Mouse (Mus musculus) cerebellum, postnatal 4 days (tissue): ENCODE results near the gene Rftn1.

Experiments
- DNase-seq, 2 experiments: peaks; one replicate each; pipeline ENCODE4 v3.0.0; 2022; ENCODE audit warnings: low spot score in 2 of 2, mixed read lengths in 1 of 2

The Rftn1 gene

DNA sequence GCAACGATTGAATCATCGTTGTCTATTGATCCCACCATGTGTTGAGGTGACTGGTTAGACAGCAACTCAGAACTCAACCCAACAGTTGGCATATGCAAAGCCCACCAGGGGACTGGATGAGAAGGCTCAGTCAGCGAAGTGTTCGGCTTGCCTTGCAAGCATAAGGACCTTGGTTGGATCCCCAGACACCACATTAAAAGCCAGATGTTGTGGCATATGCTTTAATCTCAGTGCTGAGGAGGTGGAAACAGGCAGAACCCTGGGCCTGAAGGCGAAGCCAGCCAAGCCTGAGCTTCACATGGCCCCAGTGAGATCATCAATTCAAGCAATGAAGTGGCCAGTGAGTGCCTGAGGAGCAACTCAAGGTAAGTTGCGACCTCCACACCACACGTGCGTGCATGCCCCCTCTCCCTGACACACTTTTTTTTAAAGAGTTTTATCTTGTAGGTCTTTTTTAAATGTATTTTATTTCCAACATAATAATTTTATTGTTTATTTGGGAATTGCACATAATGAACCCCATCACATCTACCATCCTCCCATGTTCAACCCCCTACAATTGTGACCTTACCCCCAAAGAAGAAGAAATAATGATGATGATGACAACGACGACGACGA, 11.5 kb upstream of the Rftn1 start:
- DNase-seq = no peak

DNA sequence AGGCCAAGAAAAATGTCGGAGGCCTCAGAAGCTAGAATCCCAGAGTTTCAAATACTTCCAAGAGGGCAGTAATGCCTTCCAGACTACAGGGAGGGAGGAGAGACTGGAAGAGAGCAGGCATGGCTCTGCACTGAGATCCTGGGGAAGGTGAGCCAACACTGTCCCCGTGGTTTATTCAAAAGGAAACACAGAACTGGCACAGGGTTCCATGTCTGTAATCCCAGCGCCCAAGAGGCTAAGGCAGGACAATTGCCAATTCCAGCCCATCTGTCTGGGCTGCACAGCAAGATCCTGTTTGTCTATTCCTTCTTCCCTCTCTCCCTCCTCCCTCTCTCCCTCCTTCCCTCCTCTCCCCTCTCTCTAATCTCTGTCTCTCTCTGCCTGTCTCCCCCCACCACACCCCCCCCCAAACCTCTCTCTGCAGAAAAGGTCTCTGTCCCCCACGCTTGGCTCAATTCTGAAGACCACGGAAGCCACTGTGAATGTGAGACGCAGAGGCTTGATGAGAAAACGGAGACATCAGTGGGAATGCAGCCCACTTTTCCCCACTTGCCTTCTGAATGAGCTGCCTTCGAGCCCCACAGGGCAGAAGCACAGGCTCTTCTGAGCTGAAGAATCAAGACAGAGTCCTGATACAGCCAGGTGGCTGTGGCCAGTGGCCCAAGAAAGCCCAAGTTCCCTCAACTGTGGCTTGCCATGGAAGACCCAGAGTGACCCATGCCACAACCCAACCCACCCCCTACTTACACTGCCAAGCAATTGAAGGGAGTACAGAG, 8.8 kb upstream of the Rftn1 start:
- DNase-seq = peak in 1 of 2 experiments; percentile 59

DNA sequence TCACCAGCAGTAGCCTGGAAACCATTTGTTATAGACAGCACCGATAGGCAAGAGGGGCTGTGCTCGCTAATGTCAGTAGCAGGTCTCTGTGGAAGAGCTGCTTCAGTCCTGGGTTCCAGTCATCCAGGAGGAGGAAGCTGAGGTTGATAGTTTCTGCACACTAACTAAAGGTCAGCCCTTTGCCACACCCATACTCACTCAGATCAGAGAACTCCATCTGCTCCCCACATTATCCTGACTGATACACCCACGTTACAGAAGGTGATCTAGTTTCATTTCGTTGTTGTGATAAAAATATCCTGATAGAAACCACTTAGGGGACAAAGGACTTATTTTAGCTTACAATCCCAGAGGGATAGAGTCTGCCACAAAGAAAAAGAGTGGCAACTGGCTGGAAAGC, 7.1 kb upstream of the Rftn1 start:
- no peak for DNase-seq

DNA sequence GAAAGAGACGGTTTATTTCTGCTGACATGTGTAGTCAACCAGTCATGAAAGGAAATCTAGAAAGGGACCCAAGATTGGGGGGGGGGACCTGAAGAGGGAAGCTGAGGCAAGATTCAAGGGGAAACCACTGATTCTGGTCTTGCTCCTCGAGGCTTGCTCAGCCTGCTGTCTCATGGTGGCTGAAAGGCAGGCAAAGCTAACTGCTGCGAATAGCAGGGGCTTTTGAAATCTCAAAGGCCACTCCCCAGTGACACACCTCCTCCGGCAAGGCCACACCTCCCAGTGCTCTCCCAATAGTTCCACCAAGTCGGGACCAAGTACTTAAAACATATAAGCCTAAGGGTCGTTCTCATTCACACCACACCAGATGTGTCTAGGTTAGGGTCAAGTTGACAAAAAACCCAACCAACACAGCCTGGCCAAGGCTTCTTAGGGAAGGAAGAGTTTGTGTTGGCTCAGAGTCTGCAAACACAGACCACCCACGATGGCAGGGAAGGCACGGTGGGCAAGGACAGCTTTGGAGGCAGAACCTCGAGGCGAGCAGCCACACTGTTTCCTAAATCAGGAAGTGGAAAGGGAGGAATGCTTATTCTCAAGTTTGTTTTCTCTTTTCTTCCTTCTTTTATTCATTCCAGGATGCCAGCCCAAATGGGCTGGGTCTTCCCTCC, 5.7 kb upstream of the Rftn1 start:
- DNase-seq = no peak

DNA sequence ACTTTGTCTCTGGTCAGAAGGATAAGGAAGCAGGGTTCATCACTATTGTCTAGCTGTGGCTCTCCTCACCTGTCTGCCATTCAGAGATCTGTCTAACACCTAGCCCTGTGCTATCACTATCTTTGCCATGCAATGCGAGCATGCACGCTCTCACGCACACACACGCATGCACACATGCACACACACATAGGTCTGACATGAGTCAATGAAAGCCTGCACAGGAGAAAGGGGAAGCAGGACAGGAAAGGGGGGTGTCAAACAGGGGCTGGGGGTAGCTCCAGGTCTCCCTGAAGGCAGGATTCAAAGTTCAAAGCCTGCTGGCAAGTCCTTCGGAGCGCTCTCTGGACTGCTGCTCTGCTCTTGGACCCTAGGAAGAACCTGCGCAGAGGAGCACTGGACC, 4.9 kb upstream of the Rftn1 start:
- DNase-seq = no peak

DNA sequence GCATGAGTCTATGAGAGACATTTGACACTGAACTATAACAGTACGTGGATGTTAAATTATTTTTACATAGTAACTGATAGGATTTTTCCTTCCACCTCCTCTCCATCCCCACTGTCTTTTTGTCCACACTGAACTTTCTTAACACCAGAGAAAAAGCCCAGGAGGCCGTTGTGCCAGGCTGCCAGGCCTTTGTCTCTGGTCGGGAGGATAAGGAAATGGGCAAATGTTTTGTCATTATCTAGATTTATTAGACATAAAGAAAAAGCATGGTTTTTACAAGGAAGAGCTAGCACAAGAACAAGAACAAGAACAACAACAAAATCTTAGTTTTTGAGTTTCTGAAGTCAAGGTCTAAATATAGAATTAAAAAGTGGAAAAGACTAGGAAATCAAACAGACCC, 4.1 kb upstream of the Rftn1 start:
- DNase-seq = no peak

DNA sequence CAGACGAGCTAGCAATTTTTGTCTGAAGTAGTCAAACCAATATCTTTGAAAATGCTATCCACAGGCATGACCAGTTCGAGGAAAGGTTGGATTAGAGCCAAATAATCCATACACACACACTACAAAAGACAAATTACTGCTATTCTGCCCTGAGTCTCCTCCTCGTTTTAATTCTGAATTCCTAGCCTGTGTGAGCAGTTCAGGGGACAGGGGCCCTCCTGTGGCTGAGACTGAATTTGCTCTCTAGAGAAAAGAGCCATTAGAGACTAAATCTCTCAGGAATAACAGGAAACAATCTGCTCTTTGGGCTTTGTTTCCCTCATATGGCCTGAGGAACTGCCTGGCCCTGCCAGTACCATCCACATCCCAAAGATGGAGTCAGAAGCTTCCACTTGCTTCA, 3.2 kb upstream of the Rftn1 start:
- DNase-seq = no peak

DNA sequence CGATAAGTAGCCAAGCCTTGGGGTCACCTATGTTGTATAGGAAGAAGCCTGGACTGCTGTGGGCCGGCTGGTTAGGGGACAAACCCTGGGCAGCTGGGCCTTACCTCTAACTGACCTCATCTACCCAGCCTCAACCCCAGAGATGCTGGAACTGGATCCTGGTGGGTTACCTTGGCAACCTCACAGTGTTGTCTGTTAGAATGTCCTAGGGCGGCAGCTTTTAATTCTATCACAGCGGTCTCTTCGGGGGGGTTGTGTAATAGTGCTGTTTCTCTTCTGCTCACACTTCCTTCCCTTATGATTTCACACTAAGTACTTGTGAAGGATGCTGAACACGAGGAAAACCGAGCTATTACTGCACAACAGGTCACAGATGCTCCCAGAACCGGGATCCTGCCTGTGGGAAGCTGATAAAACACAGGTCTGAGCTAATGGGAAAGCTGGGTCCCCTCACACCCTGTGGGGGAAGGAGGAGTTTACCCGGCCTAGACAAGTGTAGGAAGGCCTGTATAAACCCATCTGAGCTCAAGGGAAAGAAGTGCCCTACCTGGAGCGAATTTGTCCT, 2.0 kb upstream of the Rftn1 start:
- DNase-seq = no peak

DNA sequence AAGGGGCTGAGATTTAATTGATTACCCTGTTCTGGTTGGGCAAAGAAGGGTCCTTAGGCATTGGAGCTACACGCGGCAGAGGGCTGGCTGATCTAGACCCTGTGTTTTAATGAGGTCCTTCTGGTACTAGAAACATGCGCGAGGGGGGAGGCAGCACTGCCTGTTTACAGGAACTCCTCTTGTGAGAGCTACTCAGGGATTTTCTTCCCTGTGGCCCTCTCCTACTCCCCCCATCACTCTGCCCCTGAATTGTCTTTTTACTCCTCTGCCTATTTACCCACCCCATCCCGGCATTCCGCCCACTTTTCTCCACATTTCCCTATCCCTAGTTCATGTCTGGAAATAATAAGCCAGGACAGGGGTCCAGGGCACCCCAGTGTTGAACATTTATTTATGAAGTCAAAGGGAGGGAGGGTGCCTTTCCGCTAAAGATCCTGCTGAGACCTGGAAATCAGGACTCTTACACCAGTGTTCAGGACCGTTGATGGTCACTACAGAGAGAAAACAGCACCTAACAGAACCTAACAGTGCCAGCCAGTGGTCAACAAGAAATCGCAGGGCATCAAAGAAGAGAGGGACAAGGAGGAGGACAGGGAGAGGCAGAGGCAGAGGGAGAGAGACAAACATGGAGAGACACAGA, 964 bp upstream of the Rftn1 start:
- no peak for DNase-seq

DNA sequence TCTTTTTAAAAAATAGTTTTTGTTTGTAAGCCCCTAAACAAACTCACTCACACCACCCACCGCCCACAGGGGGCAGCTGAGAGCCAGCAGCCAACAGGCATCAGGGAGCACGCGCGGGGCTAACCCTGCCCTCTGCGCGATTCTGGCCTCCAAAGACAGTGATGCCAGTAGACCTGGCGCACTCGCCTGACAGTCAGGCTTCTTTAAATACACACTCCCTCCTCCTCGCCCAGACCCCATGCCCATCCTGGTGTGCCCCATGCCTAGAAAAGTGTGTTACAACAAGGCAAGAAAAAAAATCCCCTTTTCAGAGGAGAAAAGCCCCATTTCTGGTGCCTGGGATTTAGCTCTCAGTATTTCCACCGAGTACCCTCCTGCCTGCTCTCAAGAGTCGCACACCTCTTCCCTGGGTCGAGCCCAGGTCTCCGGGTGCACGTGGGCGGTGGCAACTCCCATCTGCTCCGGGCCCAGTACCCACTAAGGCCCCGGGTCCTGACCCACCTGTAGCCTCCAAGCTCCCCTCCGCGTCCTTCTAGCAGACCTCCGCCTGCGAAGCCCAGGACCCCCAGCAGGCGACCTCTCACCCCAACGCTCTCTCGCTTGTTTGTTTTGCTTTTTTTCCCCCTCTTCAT, 977 bp downstream of the Rftn1 start:
- peak in 1 of 2 experiments; percentile 70 for DNase-seq

DNA sequence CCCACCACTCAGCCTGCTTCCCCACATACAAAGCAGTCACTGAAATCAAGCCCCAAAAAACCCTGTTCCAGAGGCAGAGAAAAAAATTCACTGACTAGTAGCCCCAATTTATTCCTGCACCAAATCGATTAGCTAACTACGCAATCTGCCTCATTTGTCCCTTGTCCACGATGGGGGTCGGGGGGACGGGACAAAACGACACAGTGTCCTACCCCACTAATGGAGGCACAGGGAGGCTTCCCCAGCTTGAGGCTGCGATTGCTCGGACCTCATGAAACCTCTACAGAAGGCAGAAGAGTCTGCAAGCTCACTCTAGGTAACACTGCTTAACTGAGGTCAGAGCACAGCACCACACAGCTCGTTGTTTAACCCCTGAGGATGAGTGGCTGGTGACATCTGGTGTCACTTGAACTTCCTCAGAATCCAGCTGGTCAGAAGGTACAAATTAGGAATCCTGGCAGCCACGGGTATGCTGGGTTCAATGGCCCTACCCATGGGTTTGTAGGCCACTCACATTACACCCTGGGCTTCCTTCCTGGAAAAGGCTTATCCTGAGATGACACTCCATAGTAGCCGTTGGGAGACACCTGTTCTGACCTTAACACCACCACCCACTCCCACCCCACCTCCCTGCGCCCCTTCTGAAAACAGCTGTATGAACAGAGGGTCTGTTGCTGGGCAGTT, 1.7 kb downstream of the Rftn1 start:
- no peak for DNase-seq

DNA sequence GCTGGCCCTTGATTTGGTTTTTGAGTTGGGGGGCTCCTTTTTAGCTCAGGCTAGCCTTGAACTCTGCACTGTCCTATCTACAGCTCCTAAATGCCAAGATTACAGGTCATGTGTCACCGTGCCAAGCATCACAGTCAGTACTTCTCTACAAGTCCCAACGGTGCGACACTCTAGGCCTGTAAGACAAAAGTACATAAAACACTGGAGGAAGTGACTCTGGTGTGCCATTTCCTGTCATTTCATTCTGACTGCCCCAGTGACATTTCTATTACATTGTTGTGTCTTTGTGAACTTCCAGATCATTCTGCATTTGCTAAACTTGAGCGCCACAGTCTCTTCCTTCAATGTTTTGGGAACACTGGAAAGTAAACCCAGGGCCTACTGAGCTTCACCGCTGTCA, 4.9 kb downstream of the Rftn1 start:
- no peak for DNase-seq

DNA sequence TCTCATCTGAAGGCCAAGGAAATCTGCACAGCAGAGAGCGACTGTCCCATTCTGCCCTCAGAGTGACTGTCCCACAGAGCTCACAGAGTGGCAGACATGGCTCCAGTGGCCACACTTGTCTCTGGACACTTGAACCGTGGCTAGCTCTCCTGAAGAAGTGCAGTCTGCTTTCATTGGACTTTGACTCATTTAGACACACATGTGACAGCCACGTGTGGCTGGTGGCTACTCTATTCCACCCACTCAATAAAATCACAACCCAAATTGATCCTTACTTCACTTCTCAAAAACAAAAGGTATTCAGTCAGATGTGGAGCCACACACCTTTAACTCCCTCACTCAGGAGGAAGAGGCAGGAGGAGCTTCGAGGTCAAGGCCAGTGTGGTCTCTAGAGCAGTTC, 5.4 kb downstream of the Rftn1 start:
- DNase-seq = no peak

DNA sequence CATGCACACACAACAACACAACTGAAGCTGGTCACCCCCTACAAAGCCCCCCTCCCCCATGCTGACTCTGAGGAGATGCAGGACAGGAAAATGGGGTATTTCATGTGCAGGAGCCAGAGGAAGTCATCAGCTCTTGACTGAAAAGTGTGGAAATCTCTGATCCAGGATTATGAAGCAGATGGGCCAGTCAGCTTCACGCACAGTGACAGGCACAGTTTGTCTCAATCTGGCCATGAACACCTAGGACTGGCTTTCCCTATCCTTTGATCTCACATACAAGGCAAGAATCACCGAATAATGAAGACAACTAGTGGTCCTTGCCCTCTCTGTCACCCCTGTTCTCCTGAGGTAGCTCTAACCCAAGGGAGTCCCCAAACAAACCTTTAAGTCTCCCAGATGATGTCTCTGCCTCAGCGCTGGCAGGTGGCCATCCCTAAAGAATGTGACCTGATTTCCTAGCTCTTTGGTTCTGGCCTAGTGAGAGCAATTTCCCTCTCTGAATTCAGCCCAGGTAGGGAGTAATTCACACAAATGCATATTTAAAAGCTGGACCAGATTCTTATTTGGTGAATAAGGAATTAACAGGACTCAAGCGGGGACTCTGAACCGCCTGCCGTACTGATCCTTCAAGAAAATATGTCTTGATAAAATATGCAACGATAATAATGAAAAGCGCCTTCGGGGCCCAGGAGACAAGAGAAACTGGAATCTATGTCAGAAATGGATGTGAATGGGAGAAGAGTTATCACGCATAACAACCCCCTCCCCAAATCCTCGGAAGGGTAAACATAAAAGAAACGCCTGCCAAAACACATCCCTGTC, 6.0 kb downstream of the Rftn1 start:
- no peak for DNase-seq

DNA sequence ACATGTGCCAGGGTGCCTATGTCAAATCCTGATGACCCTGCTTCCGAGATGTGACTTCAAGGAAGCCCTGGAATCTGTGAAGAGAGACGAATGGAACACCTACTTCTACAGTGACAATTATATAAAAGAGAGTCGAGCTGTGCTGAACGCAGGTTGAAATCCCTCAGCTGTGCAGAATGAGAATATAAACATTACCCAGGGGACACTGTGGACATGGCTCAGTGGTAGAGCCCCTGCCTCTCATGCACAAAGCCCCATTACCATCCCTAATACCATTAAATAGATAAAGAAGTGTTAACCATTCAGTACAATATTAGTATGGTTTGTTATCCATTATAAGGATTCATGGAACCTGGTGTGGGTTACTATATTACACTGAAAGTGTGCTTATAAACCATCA, 7.2 kb downstream of the Rftn1 start:
- no peak for DNase-seq

DNA sequence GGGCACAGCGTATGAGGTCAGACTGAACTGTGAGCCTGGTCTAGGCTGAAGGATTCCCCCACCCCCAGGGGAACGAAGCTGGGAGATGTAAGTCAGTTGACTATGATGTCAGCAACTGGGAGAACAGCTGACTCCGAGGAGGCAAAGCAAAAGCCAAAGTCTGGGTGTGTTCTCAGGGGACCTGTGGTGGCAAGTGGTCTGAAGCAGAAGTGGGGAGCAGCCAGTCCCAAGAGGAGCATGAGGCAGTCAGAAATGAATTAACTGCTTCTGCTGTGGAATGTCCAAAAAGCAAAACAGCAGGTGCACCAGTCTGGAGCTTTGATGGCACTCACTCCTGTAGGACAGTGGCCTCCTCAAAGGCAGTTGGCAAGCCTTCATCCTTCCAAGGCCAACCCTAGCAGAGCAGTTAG, 7.9 kb downstream of the Rftn1 start:
- DNase-seq = no peak

DNA sequence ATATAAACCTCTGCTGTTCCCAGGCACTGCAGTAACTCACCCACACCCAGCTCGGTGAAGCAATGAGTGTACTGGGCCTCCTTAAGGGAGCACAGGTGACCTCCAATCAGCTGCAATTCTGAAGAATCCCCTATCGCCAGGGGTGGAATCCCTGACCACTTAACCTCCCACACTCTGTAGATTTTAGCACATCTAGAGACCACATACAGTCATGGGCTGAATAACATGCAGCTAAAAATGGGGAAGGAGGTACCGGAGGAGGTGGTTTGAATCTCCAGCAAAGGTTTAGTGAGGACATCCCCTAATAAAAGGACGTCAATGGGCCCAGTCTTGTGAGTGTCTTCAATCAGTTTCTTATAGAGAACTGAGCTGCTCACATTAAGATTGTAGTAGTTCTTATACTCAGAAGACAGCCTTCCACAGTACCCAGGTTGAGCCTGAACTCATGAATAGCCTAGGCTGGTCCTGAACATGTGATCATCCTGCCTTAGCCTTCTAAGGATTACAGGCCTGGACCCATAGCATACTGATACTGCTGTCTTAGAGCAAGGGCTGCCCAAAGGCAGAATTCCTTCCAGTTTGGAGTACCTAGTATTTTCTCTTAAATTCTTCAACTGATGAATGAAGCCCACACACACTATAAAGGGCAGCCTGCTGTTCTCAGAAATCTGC, 9.4 kb downstream of the Rftn1 start:
- DNase-seq = no peak

DNA sequence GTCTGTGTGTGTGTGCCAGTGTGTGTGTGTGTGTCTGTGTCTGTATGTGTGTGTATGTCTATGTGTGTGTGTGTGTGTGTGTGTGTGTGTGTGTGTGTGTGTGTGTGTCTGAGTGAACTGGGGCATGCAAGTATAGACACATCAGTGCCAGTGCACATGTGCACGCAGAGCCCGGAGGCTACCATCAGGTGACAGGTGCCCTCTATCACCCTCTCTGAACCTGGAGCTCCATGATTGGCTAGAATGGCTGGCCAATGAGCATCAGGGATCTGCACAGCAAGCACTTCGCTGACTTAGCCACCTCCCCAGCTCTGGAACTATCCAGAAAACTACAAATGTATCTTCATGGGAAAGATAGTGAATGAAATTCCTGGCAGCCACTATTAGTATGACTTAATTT, 16.7 kb downstream of the Rftn1 start:
- DNase-seq = no peak

DNA sequence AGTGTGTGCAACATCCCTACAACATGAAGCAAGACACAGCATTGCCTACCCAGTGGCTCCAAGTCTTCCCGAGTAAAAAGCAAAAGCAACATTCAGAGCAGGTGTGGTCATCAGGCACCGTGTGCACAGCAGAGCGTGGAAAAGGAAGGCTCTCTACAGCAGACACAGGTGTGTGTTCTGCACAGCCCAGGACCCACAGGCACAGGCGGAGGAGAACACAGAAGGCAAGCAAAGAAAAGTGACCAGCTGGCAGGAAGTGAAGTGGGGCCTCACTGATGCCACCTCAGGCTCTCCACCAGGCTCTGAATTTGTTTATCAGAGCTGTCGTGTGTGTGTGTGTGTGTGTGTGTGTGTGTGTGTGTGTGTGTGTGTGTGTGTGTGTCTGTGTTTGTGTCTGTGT, 17.1 kb downstream of the Rftn1 start:
- DNase-seq = no peak

DNA sequence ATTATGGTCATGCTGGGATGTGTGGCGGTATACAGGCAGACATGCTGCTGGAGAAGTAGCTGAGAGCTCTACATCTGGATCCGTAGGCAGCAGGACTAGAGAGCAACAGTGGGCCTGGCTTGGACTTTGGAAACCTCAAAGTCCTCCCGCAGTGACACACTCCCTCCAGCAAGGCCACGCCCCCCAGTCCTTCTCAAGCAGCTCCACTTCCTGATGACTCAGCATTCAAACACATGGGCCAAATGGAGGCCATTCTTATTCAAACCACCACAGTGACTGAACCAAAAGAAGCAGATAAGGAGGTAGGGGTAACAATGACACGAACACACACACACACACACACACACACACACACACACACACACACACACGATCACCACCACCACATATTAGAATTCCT, 17.7 kb downstream of the Rftn1 start:
- no peak for DNase-seq
